Mouse (Mus musculus) C2C12 (cell line): Measurements from ENCODE around the gene Msn. TPM values are rescaled to one million over a fixed set of nuclear protein-coding genes. Genes with fewer than 3 reads are reported as not detected.

Experiments used
- H3K27me3 ChIP-seq: one replicate; pipeline ENCODE4 v1.6.1; 2011; ENCODE audit not compliant: control insufficient read depth, insufficient read depth, insufficient read length
- H3K36me3 ChIP-seq: one replicate; pipeline ENCODE4 v1.6.1; 2011; ENCODE audit not compliant: control insufficient read depth, insufficient read depth
- H3K4me3 ChIP-seq: one replicate; pipeline ENCODE4 v1.5.1; 2011; ENCODE audit warnings: mild to moderate bottlenecking, control low read depth; ENCODE audit not compliant: poor library complexity, insufficient read depth, severe bottlenecking
- H3K79me2 ChIP-seq: one replicate; pipeline ENCODE4 v1.6.1; 2011; ENCODE audit not compliant: control insufficient read depth, insufficient read depth
- H3K79me3 ChIP-seq: one replicate; pipeline ENCODE4 v1.6.1; 2011; ENCODE audit warnings: low read depth, control low read depth
- H3ac ChIP-seq: one replicate; pipeline ENCODE3; 2011; ENCODE audit warnings: low read depth; ENCODE audit not compliant: control insufficient read depth, insufficient read length
- CEBPB ChIP-seq: IDR thresholded peaks from one replicate; pipeline ENCODE4 v1.6.1; 2011; ENCODE audit warnings: low read depth, mild to moderate bottlenecking, control low read depth, moderate library complexity
- CTCF ChIP-seq: IDR thresholded peaks from one replicate; pipeline ENCODE4 v1.5.1; 2011; ENCODE audit not compliant: control insufficient read depth, insufficient read depth, insufficient read length
- FOSL1 ChIP-seq: IDR thresholded peaks from one replicate; pipeline ENCODE4 v1.8.0; 2011; ENCODE audit warnings: mild to moderate bottlenecking, low read length; ENCODE audit not compliant: poor library complexity, insufficient read depth, severe bottlenecking
- MAX ChIP-seq: IDR thresholded peaks from one replicate; pipeline ENCODE4 v1.6.1; 2011; ENCODE audit warnings: mild to moderate bottlenecking, control low read depth
- MYOD1 ChIP-seq: IDR thresholded peaks from one replicate; pipeline ENCODE4 v1.6.1; 2011; ENCODE audit warnings: low read depth; ENCODE audit not compliant: control insufficient read depth, insufficient read length
- MYOG ChIP-seq: IDR thresholded peaks from one replicate; pipeline ENCODE4 v1.6.1; 2011; ENCODE audit not compliant: control insufficient read depth, insufficient read length; ENCODE audit errors: extremely low read depth
- USF1 ChIP-seq: IDR thresholded peaks from one replicate; pipeline ENCODE4 v1.6.1; 2011; ENCODE audit warnings: low read depth, mild to moderate bottlenecking, control low read depth, moderate library complexity
- polyA plus RNA-seq: library from polyadenylated mRNA; unstranded; fragments of >200 nt; fragmentation: generic; extraction: Trizol; gene quantifications from one replicate; pipeline ENCODE4 v1.2.1, GENCODE M21; 2012; ENCODE audit warnings: missing spikeins

Gene Msn
- polyA plus RNA-seq, 1 experiment, result 280 TPM

- Histone ChIP-seq H3K4me3 (peak overlapping the region; percentile 63), H3K79me2 (peaks cover 67% of the 10 kb centered on the region), H3K27me3 (no peaks in the 10 kb centered on the region), H3K36me3 (peaks cover 29% of the 10 kb centered on the region), H3ac (peak overlapping the region; percentile 67), H3K79me3 (peaks cover 63% of the 10 kb centered on the region)
- no peak for TF ChIP-seq USF1
- no peak for TF ChIP-seq CTCF
- no peak for TF ChIP-seq MYOG
- TF ChIP-seq CEBPB, result no peak
- TF ChIP-seq MYOD1, result no peak
- no peak for TF ChIP-seq FOSL1
- no peak for TF ChIP-seq MAX
Measured at GRCm38 (mm10) chrX:96097491-96097970, 1.7 kb downstream of the Msn start.

- peak overlapping the region; percentile 63 for H3K4me3 ChIP-seq
- peaks cover 74% of the 10 kb centered on the region for H3K79me3 ChIP-seq
- no peaks in the 10 kb centered on the region for H3K27me3 ChIP-seq
- peaks cover 30% of the 10 kb centered on the region for H3K36me3 ChIP-seq
- H3ac ChIP-seq, result no peak overlapping the region
- no peak for TF ChIP-seq MYOD1
- H3K79me2 ChIP-seq, result peaks cover 80% of the 10 kb centered on the region
Measured at GRCm38 (mm10) chrX:96099003-96099402, 3.2 kb downstream of the Msn start.

GRCm38 (mm10) chrX:96107427-96108291 lies 11.8 kb downstream of the Msn start:
- H3K27me3 ChIP-seq, result no peaks in the 10 kb centered on the region
- no peak overlapping the region for H3K4me3 ChIP-seq
- peaks cover 88% of the 10 kb centered on the region for H3K79me3 ChIP-seq
- H3K36me3 ChIP-seq, result peaks cover 60% of the 10 kb centered on the region
- peaks cover 99% of the 10 kb centered on the region for H3K79me2 ChIP-seq
- TF ChIP-seq MYOG (no peak), CTCF (no peak), CEBPB (no peak)
- H3ac ChIP-seq, result peak overlapping the region; percentile 44

GRCm38 (mm10) chrX:96113106-96113634 lies 17.3 kb downstream of the Msn start:
- peaks cover 100% of the 10 kb centered on the region for H3K79me2 ChIP-seq
- H3ac ChIP-seq, result no peak overlapping the region
- H3K4me3 ChIP-seq, result no peak overlapping the region
- H3K79me3 ChIP-seq, result peaks cover 94% of the 10 kb centered on the region
- H3K27me3 ChIP-seq, result no peaks in the 10 kb centered on the region
- TF ChIP-seq CEBPB (no peak), MYOG (no peak), CTCF (no peak), FOSL1 (no peak), USF1 (no peak), MYOD1 (no peak), MAX (no peak)
- H3K36me3 ChIP-seq, result peaks cover 90% of the 10 kb centered on the region

- Histone ChIP-seq H3K36me3 (peaks cover 78% of the 10 kb centered on the region), H3K27me3 (no peaks in the 10 kb centered on the region), H3K79me2 (peaks cover 100% of the 10 kb centered on the region), H3ac (no peak overlapping the region), H3K79me3 (peaks cover 86% of the 10 kb centered on the region), H3K4me3 (no peak overlapping the region)
- TF ChIP-seq USF1 (no peak), CEBPB (no peak), MYOD1 (no peak), MAX (no peak), FOSL1 (no peak), CTCF (no peak)
Measured at GRCm38 (mm10) chrX:96115501-96115900, 19.7 kb downstream of the Msn start.

GRCm38 (mm10) chrX:96117366-96117765 lies 21.5 kb downstream of the Msn start:
- TF ChIP-seq FOSL1, result no peak
- TF ChIP-seq CEBPB, result no peak
- TF ChIP-seq MAX, result no peak
- TF ChIP-seq MYOD1, result no peak
- TF ChIP-seq CTCF, result no peak
- no peak for TF ChIP-seq USF1
- TF ChIP-seq MYOG, result no peak
- peaks cover 72% of the 10 kb centered on the region for H3K79me3 ChIP-seq
- H3K27me3 ChIP-seq, result no peaks in the 10 kb centered on the region
- H3K36me3 ChIP-seq, result peaks cover 70% of the 10 kb centered on the region
- H3K4me3 ChIP-seq, result no peak overlapping the region
- H3ac ChIP-seq, result no peak overlapping the region
- peaks cover 95% of the 10 kb centered on the region for H3K79me2 ChIP-seq
